Mouse (Mus musculus) forebrain, embryonic 12.5 days (tissue): Measurements from ENCODE around the gene Lrrc8c. TPM values are rescaled to one million over a fixed set of nuclear protein-coding genes. Genes with fewer than 3 reads are reported as not detected.

ENCODE experiments used
- ATAC-seq: fragments of 200-750 bp; cut with Nextera tagmentation; 2 replicates; pipeline ENCODE4 v1.8.0; 2017; ENCODE audit warnings: moderate TSS enrichment; ENCODE audit not compliant: low FRiP score
- H3K27ac ChIP-seq: fragments of 300-500 bp; sonication (generic); 2 replicates; pipeline ENCODE4 v1.5.1; 2016; ENCODE audit warnings: mild to moderate bottlenecking
- H3K27me3 ChIP-seq: fragments of 300-500 bp; sonication (generic); 2 replicates; pipeline ENCODE4 v1.6.1; 2016; ENCODE audit warnings: mild to moderate bottlenecking
- H3K36me3 ChIP-seq: fragments of 300-500 bp; sonication (generic); replicated peaks from 2 replicates; pipeline ENCODE4 v1.6.1; 2016; ENCODE audit warnings: mild to moderate bottlenecking
- H3K4me1 ChIP-seq: fragments of 300-500 bp; sonication (generic); 2 replicates; pipeline ENCODE4 v1.6.1; 2016
- H3K4me2 ChIP-seq: fragments of 300-500 bp; sonication (generic); 2 replicates; pipeline ENCODE4 v1.6.1; 2016; ENCODE audit warnings: mild to moderate bottlenecking, moderate library complexity
- H3K4me3 ChIP-seq: fragments of 300-500 bp; sonication (generic); replicated peaks from 2 replicates; pipeline ENCODE4 v1.5.1; 2016; ENCODE audit warnings: mild to moderate bottlenecking
- H3K9ac ChIP-seq: fragments of 300-500 bp; sonication (generic); 2 replicates; pipeline ENCODE4 v1.6.1; 2016; ENCODE audit warnings: mild to moderate bottlenecking
- H3K9me3 ChIP-seq: fragments of 300-500 bp; sonication (generic); 2 replicates; pipeline ENCODE4 v1.6.1; 2016
- WGBS: fragments of 180-500 bp; shearing (Covaris S2); methylation state at CpG from one replicate; pipeline ENCODE4 v1.1.7; 2016; 5-methylcytosine and 5-hydroxymethylcytosine counted together
- polyA plus RNA-seq: library from polyadenylated mRNA; unstranded; fragments of >200 nt; fragmentation: Nextera tagmentation; extraction: Ambion mirVana; gene quantifications from 2 replicates; pipeline ENCODE4 v1.2.1, GENCODE M21; 2016

Lrrc8c gene
- polyA plus RNA-seq, 1 experiment from 2014 or later, result 13.1 TPM

GRCm38 (mm10) chr5:105566852-105567412 lies 47.7 kb downstream of the Lrrc8c start:
- H3K9me3 ChIP-seq, result no peaks in the 10 kb centered on the region
- H3K4me1 ChIP-seq, result peaks cover 9% of the 10 kb centered on the region
- ATAC-seq, result peak; percentile 63; the same call in 1 of the 2 replicates
- 39% methylated on average over 7 of the region's 7 CpGs for whole genome bisulfite sequencing
- no peaks in the 10 kb centered on the region for H3K27me3 ChIP-seq
- no peak overlapping the region for H3K27ac ChIP-seq
- H3K36me3 ChIP-seq, result no peaks in the 10 kb centered on the region
- H3K4me3 ChIP-seq, result no peak overlapping the region
- H3K9ac ChIP-seq, result no peak overlapping the region
- no peak overlapping the region for H3K4me2 ChIP-seq

GRCm38 (mm10) chr5:105568043-105568747 lies 49.0 kb downstream of the Lrrc8c start:
- Histone ChIP-seq H3K4me1 (peaks cover 9% of the 10 kb centered on the region), H3K4me2 (no peak overlapping the region), H3K36me3 (no peaks in the 10 kb centered on the region), H3K27me3 (no peaks in the 10 kb centered on the region), H3K4me3 (no peak overlapping the region), H3K9me3 (no peaks in the 10 kb centered on the region), H3K27ac (no peak overlapping the region), H3K9ac (no peak overlapping the region)
- WGBS, result 84% methylated on average over 6 of the region's 6 CpGs
- ATAC-seq, result no peak

GRCm38 (mm10) chr5:105569168-105569567 lies 50.0 kb downstream of the Lrrc8c start:
- Histone ChIP-seq H3K9ac (no peak overlapping the region), H3K27ac (no peak overlapping the region), H3K27me3 (no peaks in the 10 kb centered on the region), H3K4me2 (no peak overlapping the region), H3K4me1 (peaks cover 9% of the 10 kb centered on the region), H3K36me3 (no peaks in the 10 kb centered on the region), H3K4me3 (no peak overlapping the region), H3K9me3 (no peaks in the 10 kb centered on the region)
- no peak for ATAC-seq
- 91% methylated on average over 2 of the region's 2 CpGs for WGBS

- no peaks in the 10 kb centered on the region for H3K36me3 ChIP-seq
- no peaks in the 10 kb centered on the region for H3K27me3 ChIP-seq
- 70% methylated on average over 5 of the region's 5 CpGs for WGBS
- H3K4me2 ChIP-seq, result no peak overlapping the region
- no peak overlapping the region for H3K27ac ChIP-seq
- no peak overlapping the region for H3K4me3 ChIP-seq
- no peak overlapping the region for H3K9ac ChIP-seq
- no peaks in the 10 kb centered on the region for H3K9me3 ChIP-seq
- no peak for ATAC-seq
- H3K4me1 ChIP-seq, result no peaks in the 10 kb centered on the region
Observed at GRCm38 (mm10) chr5:105572160-105572692, 53.0 kb downstream of the Lrrc8c start.

GRCm38 (mm10) chr5:105572876-105573275 lies 53.7 kb downstream of the Lrrc8c start:
- WGBS, result 85% methylated on average over 7 of the region's 7 CpGs
- Histone ChIP-seq H3K9ac (no peak overlapping the region), H3K36me3 (no peaks in the 10 kb centered on the region), H3K9me3 (no peaks in the 10 kb centered on the region), H3K27ac (no peak overlapping the region), H3K4me1 (no peaks in the 10 kb centered on the region), H3K4me2 (no peak overlapping the region), H3K27me3 (no peaks in the 10 kb centered on the region), H3K4me3 (no peak overlapping the region)
- no peak for ATAC-seq

- H3K36me3 ChIP-seq, result no peaks in the 10 kb centered on the region
- no peak overlapping the region for H3K27ac ChIP-seq
- WGBS, result 91% methylated on average over 5 of the region's 5 CpGs
- H3K4me1 ChIP-seq, result no peaks in the 10 kb centered on the region
- no peak overlapping the region for H3K4me2 ChIP-seq
- H3K9ac ChIP-seq, result no peak overlapping the region
- H3K4me3 ChIP-seq, result no peak overlapping the region
- H3K27me3 ChIP-seq, result no peaks in the 10 kb centered on the region
- no peak for ATAC-seq
- no peaks in the 10 kb centered on the region for H3K9me3 ChIP-seq
Observed at GRCm38 (mm10) chr5:105574835-105575234, 55.6 kb downstream of the Lrrc8c start.

GRCm38 (mm10) chr5:105575839-105576238 lies 56.7 kb downstream of the Lrrc8c start:
- Histone ChIP-seq H3K27me3 (no peaks in the 10 kb centered on the region), H3K9me3 (no peaks in the 10 kb centered on the region), H3K4me2 (no peak overlapping the region), H3K4me3 (no peak overlapping the region), H3K9ac (no peak overlapping the region), H3K4me1 (no peaks in the 10 kb centered on the region), H3K36me3 (0 out of 2 replicates have a peak, but pooled peaks cover 4% of the 10 kb centered on the region), H3K27ac (no peak overlapping the region)
- 82% methylated on average over 6 of the region's 6 CpGs for WGBS
- no peak for ATAC-seq

GRCm38 (mm10) chr5:105580909-105581308 lies 61.7 kb downstream of the Lrrc8c start:
- H3K9me3 ChIP-seq, result no peaks in the 10 kb centered on the region
- H3K36me3 ChIP-seq, result 0 out of 2 replicates have a peak, but pooled peaks cover 4% of the 10 kb centered on the region
- H3K27ac ChIP-seq, result no peak overlapping the region
- peaks cover 14% of the 10 kb centered on the region for H3K4me1 ChIP-seq
- 95% methylated on average over 10 of the region's 10 CpGs for WGBS
- H3K27me3 ChIP-seq, result no peaks in the 10 kb centered on the region
- H3K4me2 ChIP-seq, result no peak overlapping the region
- no peak for ATAC-seq
- no peak overlapping the region for H3K9ac ChIP-seq
- H3K4me3 ChIP-seq, result no peak overlapping the region

GRCm38 (mm10) chr5:105585929-105586328 lies 66.7 kb downstream of the Lrrc8c start:
- peak overlapping the region; percentile 61 for H3K27ac ChIP-seq
- H3K36me3 ChIP-seq, result no peaks in the 10 kb centered on the region
- no peaks in the 10 kb centered on the region for H3K27me3 ChIP-seq
- no peak overlapping the region for H3K9ac ChIP-seq
- peaks cover 25% of the 10 kb centered on the region for H3K4me1 ChIP-seq
- no peak for ATAC-seq
- 45% methylated on average over 4 of the region's 4 CpGs for WGBS
- H3K4me2 ChIP-seq, result no peak overlapping the region
- no peaks in the 10 kb centered on the region for H3K9me3 ChIP-seq
- no peak overlapping the region for H3K4me3 ChIP-seq

- no peak for ATAC-seq
- no peak overlapping the region for H3K27ac ChIP-seq
- peaks cover 25% of the 10 kb centered on the region for H3K4me1 ChIP-seq
- no peaks in the 10 kb centered on the region for H3K9me3 ChIP-seq
- 73% methylated on average over 5 of the region's 5 CpGs for WGBS
- H3K9ac ChIP-seq, result no peak overlapping the region
- no peak overlapping the region for H3K4me2 ChIP-seq
- H3K4me3 ChIP-seq, result no peak overlapping the region
- H3K27me3 ChIP-seq, result no peaks in the 10 kb centered on the region
- no peaks in the 10 kb centered on the region for H3K36me3 ChIP-seq
Observed at GRCm38 (mm10) chr5:105586655-105587054, 67.5 kb downstream of the Lrrc8c start.

GRCm38 (mm10) chr5:105587471-105587870 lies 68.3 kb downstream of the Lrrc8c start:
- no peak overlapping the region for H3K4me2 ChIP-seq
- H3K4me3 ChIP-seq, result no peak overlapping the region
- WGBS, result 83% methylated on average over 6 of the region's 6 CpGs
- H3K27me3 ChIP-seq, result no peaks in the 10 kb centered on the region
- no peaks in the 10 kb centered on the region for H3K9me3 ChIP-seq
- no peaks in the 10 kb centered on the region for H3K36me3 ChIP-seq
- ATAC-seq, result no peak
- H3K9ac ChIP-seq, result no peak overlapping the region
- no peak overlapping the region for H3K27ac ChIP-seq
- H3K4me1 ChIP-seq, result peaks cover 25% of the 10 kb centered on the region

- no peak for ATAC-seq
- no peaks in the 10 kb centered on the region for H3K36me3 ChIP-seq
- WGBS, result 87% methylated on average over 4 of the region's 4 CpGs
- no peak overlapping the region for H3K9ac ChIP-seq
- no peaks in the 10 kb centered on the region for H3K27me3 ChIP-seq
- H3K27ac ChIP-seq, result no peak overlapping the region
- no peak overlapping the region for H3K4me3 ChIP-seq
- H3K9me3 ChIP-seq, result no peaks in the 10 kb centered on the region
- H3K4me1 ChIP-seq, result peaks cover 25% of the 10 kb centered on the region
- H3K4me2 ChIP-seq, result no peak overlapping the region
Observed at GRCm38 (mm10) chr5:105588683-105589082, 69.5 kb downstream of the Lrrc8c start.

- H3K4me3 ChIP-seq, result no peak overlapping the region
- no peak overlapping the region for H3K9ac ChIP-seq
- 92% methylated on average over 3 of the region's 3 CpGs for WGBS
- H3K27me3 ChIP-seq, result no peaks in the 10 kb centered on the region
- ATAC-seq, result no peak
- no peak overlapping the region for H3K4me2 ChIP-seq
- H3K4me1 ChIP-seq, result peaks cover 25% of the 10 kb centered on the region
- H3K27ac ChIP-seq, result no peak overlapping the region
- no peaks in the 10 kb centered on the region for H3K9me3 ChIP-seq
- H3K36me3 ChIP-seq, result no peaks in the 10 kb centered on the region
Observed at GRCm38 (mm10) chr5:105589119-105589518, 69.9 kb downstream of the Lrrc8c start.
